Mouse (Mus musculus): ENCODE results near the gene Zfand3. TPM values are rescaled to one million over a fixed set of nuclear protein-coding genes. Genes with fewer than 3 reads are reported as not detected.

Gene Zfand3
- polyA plus RNA-seq, 1 experiment from 2014 or later: 51.0 TPM

DNA sequence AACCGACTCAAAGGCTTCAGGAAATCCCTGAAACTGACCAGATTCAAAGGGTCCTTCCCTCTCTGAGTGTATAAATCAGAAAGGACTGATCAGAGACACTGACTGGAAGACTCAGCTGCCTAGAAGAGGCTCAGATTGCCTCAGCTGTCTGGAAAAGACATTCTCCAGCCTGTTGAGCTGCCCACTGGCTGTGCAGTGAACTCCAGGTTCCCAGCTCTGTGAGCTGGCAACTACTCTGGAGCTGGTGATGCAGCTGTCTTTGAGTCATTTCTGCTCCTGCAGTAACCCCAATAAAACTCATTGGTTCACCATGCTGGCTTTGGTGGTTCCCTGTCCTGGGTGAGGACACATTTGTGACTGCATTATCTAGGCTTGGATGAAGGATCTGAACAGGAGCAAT lies 226.9 kb downstream of the Zfand3 start:
- Histone ChIP-seq H3K27ac (no peak overlapping the region), H3K36me3 (replicated peaks) (no peaks in the 10 kb centered on the region), H3K4me1 (peaks cover 33% of the 10 kb centered on the region), H3K4me3 (no peak overlapping the region), H3K4me2 (no peak overlapping the region), H3K27me3 (replicated peaks) (no peaks in the 10 kb centered on the region), H3K9me3 (no peaks in the 10 kb centered on the region), H3K9ac (no peak overlapping the region)
- ATAC-seq (replicated peaks): no peak
- WGBS: 97% methylated on average over 1 of the region's 1 CpGs

DNA sequence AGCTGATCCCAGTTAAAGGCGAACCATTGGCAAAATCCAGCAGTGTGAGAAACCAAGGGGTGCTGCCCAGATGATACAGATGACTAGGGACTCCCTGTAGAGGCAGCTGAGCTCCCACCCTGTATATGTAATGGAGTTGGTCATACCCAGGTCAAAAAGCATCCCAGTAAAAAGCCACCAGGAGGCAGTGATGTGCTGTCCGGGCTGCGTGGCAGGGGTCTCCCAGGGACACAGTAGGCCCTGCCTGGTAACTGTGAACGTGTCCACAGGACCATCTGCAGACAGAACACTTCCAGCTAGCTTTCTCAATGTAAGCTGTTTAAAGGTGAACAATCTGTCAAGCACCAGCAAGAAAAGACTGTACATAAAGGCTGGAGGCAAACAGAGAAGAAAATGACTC lies 228.2 kb downstream of the Zfand3 start:
- Histone ChIP-seq H3K27ac (peak overlapping the region; percentile 25; the same call in 1 of the 2 replicates), H3K36me3 (replicated peaks) (no peaks in the 10 kb centered on the region), H3K4me2 (no peak overlapping the region), H3K4me1 (peaks cover 41% of the 10 kb centered on the region), H3K4me3 (no peak overlapping the region), H3K27me3 (replicated peaks) (no peaks in the 10 kb centered on the region), H3K9ac (no peak overlapping the region), H3K9me3 (no peaks in the 10 kb centered on the region)
- WGBS: 36% methylated on average over 4 of the region's 4 CpGs
- ATAC-seq (replicated peaks): peak; percentile 57; the same call in 1 of the 2 replicates

GRCm38 (mm10) chr17:30235380-30235779 lies 230.8 kb downstream of the Zfand3 start:
- Histone ChIP-seq H3K9me3 (no peaks in the 10 kb centered on the region), H3K27ac (no peak overlapping the region), H3K4me2 (no peak overlapping the region), H3K36me3 (replicated peaks) (no peaks in the 10 kb centered on the region), H3K4me3 (no peak overlapping the region), H3K4me1 (peaks cover 31% of the 10 kb centered on the region), H3K27me3 (replicated peaks) (no peaks in the 10 kb centered on the region), H3K9ac (no peak overlapping the region)
- 79% methylated on average over 4 of the region's 4 CpGs for WGBS
- ATAC-seq (replicated peaks): no peak

GRCm38 (mm10) chr17:30236611-30237010 lies 232.1 kb downstream of the Zfand3 start:
- H3K9ac ChIP-seq: no peak overlapping the region
- peaks cover 43% of the 10 kb centered on the region for H3K4me1 ChIP-seq
- H3K27me3 ChIP-seq (replicated peaks): no peaks in the 10 kb centered on the region
- no peaks in the 10 kb centered on the region for H3K9me3 ChIP-seq
- H3K27ac ChIP-seq: peak overlapping the region; percentile 9; the same call in 1 of the 2 replicates
- no peak overlapping the region for H3K4me2 ChIP-seq
- H3K4me3 ChIP-seq: no peak overlapping the region
- no peaks in the 10 kb centered on the region for H3K36me3 ChIP-seq (replicated peaks)
- 42% methylated on average over 6 of the region's 6 CpGs for WGBS
- 0 out of 2 replicates have a peak, but pooled peaks have one; percentile 58 for ATAC-seq (replicated peaks)

DNA sequence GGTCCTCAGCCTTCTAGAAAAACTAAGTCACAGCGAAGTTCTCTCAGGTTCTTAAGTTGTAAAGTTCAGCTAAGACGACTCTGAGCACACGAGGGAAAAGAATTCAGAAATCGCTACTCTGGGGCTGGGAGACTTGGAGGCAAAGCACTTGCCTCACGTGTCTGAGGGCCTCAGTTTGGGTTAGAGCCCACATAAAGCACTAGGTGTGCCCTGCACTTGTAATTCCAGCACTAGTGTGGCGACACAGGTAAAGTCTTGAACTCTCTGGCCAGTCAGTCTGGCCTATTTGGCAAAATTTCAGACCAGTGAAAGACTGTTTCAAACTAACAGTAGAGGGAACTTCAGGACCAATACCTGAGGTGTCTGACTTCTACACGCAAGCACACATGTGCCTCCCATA lies 233.1 kb downstream of the Zfand3 start:
- no peak overlapping the region for H3K27ac ChIP-seq
- H3K4me3 ChIP-seq: no peak overlapping the region
- no peak for ATAC-seq (replicated peaks)
- H3K9me3 ChIP-seq: no peaks in the 10 kb centered on the region
- WGBS: 90% methylated on average over 7 of the region's 7 CpGs
- H3K27me3 ChIP-seq (replicated peaks): no peaks in the 10 kb centered on the region
- no peaks in the 10 kb centered on the region for H3K36me3 ChIP-seq (replicated peaks)
- no peak overlapping the region for H3K9ac ChIP-seq
- H3K4me1 ChIP-seq: peaks cover 48% of the 10 kb centered on the region
- H3K4me2 ChIP-seq: no peak overlapping the region

GRCm38 (mm10) chr17:30239458-30239857 lies 234.9 kb downstream of the Zfand3 start:
- 80% methylated on average over 5 of the region's 5 CpGs for WGBS
- Histone ChIP-seq H3K4me2 (no peak overlapping the region), H3K4me1 (peaks cover 45% of the 10 kb centered on the region), H3K27ac (no peak overlapping the region), H3K4me3 (no peak overlapping the region), H3K36me3 (replicated peaks) (no peaks in the 10 kb centered on the region), H3K9ac (no peak overlapping the region), H3K9me3 (no peaks in the 10 kb centered on the region), H3K27me3 (replicated peaks) (no peaks in the 10 kb centered on the region)
- no peak for ATAC-seq (replicated peaks)

GRCm38 (mm10) chr17:30240659-30241058 lies 236.1 kb downstream of the Zfand3 start:
- Histone ChIP-seq H3K9me3 (no peaks in the 10 kb centered on the region), H3K4me1 (peaks cover 53% of the 10 kb centered on the region), H3K27me3 (replicated peaks) (no peaks in the 10 kb centered on the region), H3K27ac (no peak overlapping the region), H3K36me3 (replicated peaks) (no peaks in the 10 kb centered on the region), H3K9ac (no peak overlapping the region), H3K4me2 (no peak overlapping the region), H3K4me3 (no peak overlapping the region)
- 86% methylated on average over 4 of the region's 4 CpGs for WGBS
- no peak for ATAC-seq (replicated peaks)

DNA sequence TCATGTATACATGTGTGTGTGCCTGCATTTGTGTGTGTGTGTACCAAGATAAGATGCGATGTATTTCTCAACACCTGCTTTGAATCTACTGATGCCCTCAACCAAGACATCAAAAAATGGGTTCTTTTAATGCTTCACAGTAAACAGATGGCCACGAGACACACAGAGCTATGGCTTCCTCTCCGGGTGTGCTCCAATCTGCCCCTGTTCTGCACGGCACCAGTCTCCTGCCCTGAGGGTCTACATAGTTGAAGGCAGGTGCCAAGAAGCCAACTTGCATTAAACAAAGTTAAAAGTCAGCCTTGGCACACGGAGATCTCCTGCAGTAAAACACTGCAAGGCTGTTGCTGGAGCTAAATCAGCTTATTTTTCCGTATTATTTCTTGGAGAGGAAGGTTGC lies 236.5 kb downstream of the Zfand3 start:
- 68% methylated on average over 6 of the region's 6 CpGs for WGBS
- H3K27ac ChIP-seq: 0 out of 2 replicates have a peak overlapping the region, but pooled peaks have one; percentile 5

GRCm38 (mm10) chr17:30241720-30242322 lies 237.3 kb downstream of the Zfand3 start:
- ATAC-seq (replicated peaks): no peak
- 52% methylated on average over 17 of the region's 17 CpGs for WGBS
- no peaks in the 10 kb centered on the region for H3K27me3 ChIP-seq (replicated peaks)
- H3K4me1 ChIP-seq: peaks cover 52% of the 10 kb centered on the region
- H3K9ac ChIP-seq: no peak overlapping the region
- no peak overlapping the region for H3K4me3 ChIP-seq
- no peaks in the 10 kb centered on the region for H3K36me3 ChIP-seq (replicated peaks)
- H3K9me3 ChIP-seq: no peaks in the 10 kb centered on the region
- H3K4me2 ChIP-seq: no peak overlapping the region
- H3K27ac ChIP-seq: 0 out of 2 replicates have a peak overlapping the region, but pooled peaks have one; percentile 5

More for the DNA sequence above, 236.5 kb downstream of the Zfand3 start:
- H3K36me3 ChIP-seq (replicated peaks): no peaks in the 10 kb centered on the region
- H3K9ac ChIP-seq: no peak overlapping the region
- no peak overlapping the region for H3K4me3 ChIP-seq
- peaks cover 55% of the 10 kb centered on the region for H3K4me1 ChIP-seq
- no peak overlapping the region for H3K4me2 ChIP-seq
- no peak for ATAC-seq (replicated peaks)
- no peaks in the 10 kb centered on the region for H3K27me3 ChIP-seq (replicated peaks)
- no peaks in the 10 kb centered on the region for H3K9me3 ChIP-seq

DNA sequence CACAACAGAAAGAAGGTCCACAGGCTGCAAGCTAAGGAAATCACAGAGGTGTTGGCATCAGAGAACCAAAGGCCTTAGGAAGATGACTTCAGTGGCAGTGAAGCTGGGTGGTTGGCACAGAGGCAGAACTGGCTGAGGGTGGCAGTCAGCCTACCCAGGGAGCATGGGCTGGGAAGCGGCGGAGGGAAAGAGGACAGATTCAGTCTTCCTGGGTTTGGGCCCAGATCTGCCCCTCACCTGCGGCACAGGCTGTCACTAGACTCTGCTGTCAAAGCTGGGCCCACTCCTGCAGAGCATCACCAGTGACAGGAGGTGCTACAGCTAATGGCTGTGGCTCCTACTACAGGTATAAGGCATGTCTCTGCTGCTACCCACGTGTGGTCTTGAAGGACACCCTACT lies 238.1 kb downstream of the Zfand3 start:
- H3K9me3 ChIP-seq: no peaks in the 10 kb centered on the region
- H3K4me1 ChIP-seq: peaks cover 47% of the 10 kb centered on the region

DNA sequence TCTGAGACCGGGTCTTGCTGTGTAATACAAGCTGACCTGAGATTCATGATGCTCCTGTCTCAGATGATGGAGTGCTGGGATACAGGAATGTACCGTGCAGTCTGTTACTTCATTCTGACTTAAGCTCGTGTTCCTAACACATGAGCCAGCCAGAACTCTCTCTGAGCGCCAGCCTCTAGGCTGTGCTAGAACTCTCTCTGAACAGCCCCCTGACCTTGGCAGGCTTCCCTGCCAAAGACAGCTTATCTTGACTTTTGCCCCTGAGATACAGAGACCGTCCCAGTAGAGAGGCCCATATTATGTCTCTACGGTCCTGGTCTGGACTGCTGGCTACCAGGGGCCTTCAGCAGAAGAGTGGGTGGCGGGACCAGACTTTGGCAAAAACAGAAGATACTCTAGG lies 239.0 kb downstream of the Zfand3 start:
- H3K4me2 ChIP-seq: no peak overlapping the region
- no peaks in the 10 kb centered on the region for H3K9me3 ChIP-seq
- H3K36me3 ChIP-seq (replicated peaks): no peaks in the 10 kb centered on the region
- H3K9ac ChIP-seq: no peak overlapping the region
- H3K27me3 ChIP-seq (replicated peaks): no peaks in the 10 kb centered on the region
- ATAC-seq (replicated peaks): no peak
- 83% methylated on average over 7 of the region's 7 CpGs for WGBS
- peaks cover 47% of the 10 kb centered on the region for H3K4me1 ChIP-seq
- no peak overlapping the region for H3K27ac ChIP-seq
- no peak overlapping the region for H3K4me3 ChIP-seq

More for the DNA sequence above, 238.1 kb downstream of the Zfand3 start:
- no peak for ATAC-seq (replicated peaks)
- Histone ChIP-seq H3K27me3 (replicated peaks) (no peaks in the 10 kb centered on the region), H3K4me2 (no peak overlapping the region), H3K9ac (no peak overlapping the region), H3K27ac (no peak overlapping the region), H3K4me3 (no peak overlapping the region), H3K36me3 (replicated peaks) (no peaks in the 10 kb centered on the region)
- 94% methylated on average over 4 of the region's 4 CpGs for WGBS

DNA sequence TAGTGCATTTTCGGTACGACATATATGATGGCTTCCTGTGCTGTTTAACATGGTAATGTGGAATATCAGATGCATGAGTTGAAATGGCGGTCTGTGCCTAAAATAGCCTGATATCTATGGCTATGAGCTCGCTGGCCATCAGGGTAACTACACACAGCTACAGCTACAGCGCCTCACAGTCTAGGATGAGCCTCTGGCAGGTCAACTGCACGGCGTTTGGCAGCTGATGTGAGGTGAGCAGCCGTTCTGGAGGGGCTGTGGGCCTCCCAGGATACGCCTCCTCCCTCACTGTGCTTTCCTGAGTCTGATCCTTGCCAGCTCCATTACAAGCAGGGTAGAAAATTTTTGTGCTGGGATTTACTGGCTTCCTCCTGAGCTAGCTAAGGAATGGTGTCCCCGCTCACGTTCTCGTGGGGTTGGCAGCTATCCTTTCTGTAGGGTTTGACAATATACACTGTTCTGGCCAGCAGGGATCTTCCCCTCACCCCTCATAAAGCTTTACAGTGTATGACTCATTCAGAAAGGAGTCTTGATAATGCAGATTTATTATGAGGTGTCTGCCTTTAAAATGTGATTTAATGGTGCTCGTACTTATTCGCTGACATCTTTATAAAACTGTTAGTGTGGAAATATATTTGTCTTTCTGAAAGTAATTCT lies 240.2 kb downstream of the Zfand3 start:
- Histone ChIP-seq H3K9ac (no peak overlapping the region), H3K4me2 (no peak overlapping the region), H3K27me3 (replicated peaks) (no peaks in the 10 kb centered on the region), H3K27ac (peak overlapping the region; percentile 27; the same call in 1 of the 2 replicates), H3K36me3 (replicated peaks) (no peaks in the 10 kb centered on the region), H3K4me3 (no peak overlapping the region), H3K4me1 (peaks cover 47% of the 10 kb centered on the region), H3K9me3 (no peaks in the 10 kb centered on the region)
- 54% methylated on average over 14 of the region's 14 CpGs for WGBS
- ATAC-seq (replicated peaks): no peak

DNA sequence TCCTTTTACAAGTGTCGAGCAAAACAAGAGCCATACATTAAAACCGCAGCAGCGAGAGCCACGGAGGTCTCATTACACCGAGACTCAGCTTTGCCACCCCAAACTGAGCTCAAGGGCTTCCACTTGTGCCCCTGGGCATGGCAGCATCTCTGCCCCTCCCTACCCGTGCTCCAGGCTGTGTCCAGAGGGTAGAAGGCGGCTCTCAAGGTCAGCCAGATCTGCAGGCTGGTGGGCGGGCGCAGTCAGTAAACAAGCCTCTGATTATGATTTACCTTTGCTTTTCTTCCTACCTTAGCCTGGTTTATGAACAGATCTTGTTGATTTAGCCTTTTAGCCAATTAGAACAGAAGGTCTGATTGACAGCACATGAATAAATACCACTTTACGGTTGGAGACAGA lies 240.8 kb downstream of the Zfand3 start:
- no peak for ATAC-seq (replicated peaks)
- Histone ChIP-seq H3K4me1 (peaks cover 50% of the 10 kb centered on the region), H3K9ac (no peak overlapping the region), H3K27me3 (replicated peaks) (no peaks in the 10 kb centered on the region), H3K36me3 (replicated peaks) (no peaks in the 10 kb centered on the region), H3K27ac (no peak overlapping the region), H3K4me3 (no peak overlapping the region), H3K9me3 (no peaks in the 10 kb centered on the region), H3K4me2 (no peak overlapping the region)
- 67% methylated on average over 10 of the region's 10 CpGs for WGBS

Data from midbrain, embryonic 15.5 days (tissue).